ENCODE assay signal across 17 mouse cellular contexts in genomic region chr5:111049584-111049983, GRCm38 (mm10).
DNase-seq lines count a peak whose midpoint lies in the region; ATAC-seq and TF ChIP-seq lines count a peak whose summit lies in the region.
"Had no signal": no experiment of that assay in that cellular context is flagged by ENCODE, and none has a peak within 500 bp of the region (broad histone marks: within the 10 kb centered on the region; RNA-seq: fewer than 3 reads in every experiment).

No protein-coding gene starts in this region.

- TF ChIP-seq POLR2A in MEL (IDR thresholded peaks at IDR 0.05; ENCODE audit: control insufficient read depth in 1 of 2, insufficient read depth in 1 of 2, low read depth in 1 of 2, low read length in 2 of 2, poor library complexity in 1 of 2), result no peak

- WGBS in forebrain, embryonic 13.5 days, result 90% methylated on average over 4 of the region's 4 CpGs
- 91% methylated on average over 4 of the region's 4 CpGs for WGBS in forebrain, embryonic 14.5 days
- WGBS in lung, embryonic 14.5 days, result 81% methylated on average over 4 of the region's 4 CpGs

- no peak for ATAC-seq in forebrain, embryonic 13.5 days
- no peak for ATAC-seq in forebrain, embryonic 14.5 days
- no peak for ATAC-seq in lung, embryonic 14.5 days (ENCODE audit: insufficient read depth)
- ATAC-seq in megakaryocyte progenitor cell, adult 5-6 weeks (replicated peaks; ENCODE audit: poor library complexity), result peak; percentile 44
- ATAC-seq: intestine, embryonic 16.5 days had no signal

- TF ChIP-seq EP300 in MEL (IDR thresholded peaks at IDR 0.05; ENCODE audit: low read depth in 1 of 2, low read length in 2 of 2), result no peak

- DNase-seq in forebrain, embryonic 14.5 days (ENCODE audit: low spot score), result no peak
- DNase-seq in lung, embryonic 14.5 days, result no peak
- DNase-seq in lung, postnatal 36 days, result no peak
- peak; percentile 8 for DNase-seq in MEL (ENCODE audit: low read depth, low spot score)
- no peak for DNase-seq in kidney, adult 11 months
- no peak for DNase-seq in spleen, postnatal 14 days (ENCODE audit: low spot score in 2 of 2)
- DNase-seq: adrenal gland, adult 2 months; kidney, postnatal 36 days; liver, embryonic 13.5 days had no signal

- H3K79me2 ChIP-seq in MEL (ENCODE audit: control insufficient read depth, insufficient read depth, low read length, poor library complexity), result no peaks in the 10 kb centered on the region

- 0 out of 2 replicates have a peak overlapping the region, but pooled peaks have one; percentile 32 for H3K27ac ChIP-seq in forebrain, embryonic 13.5 days
- no peak overlapping the region; the same call in 1 of the 2 replicates for H3K27ac ChIP-seq in forebrain, embryonic 14.5 days (ENCODE audit: low read depth, low read length)
- H3K27ac ChIP-seq in lung, embryonic 14.5 days (ENCODE audit: low read depth), result peak overlapping the region; percentile 12; the same call in 1 of the 2 replicates
- no peak overlapping the region for H3K27ac ChIP-seq in MEL (ENCODE audit: control insufficient read depth, low read depth, low read length)
- H3K27ac ChIP-seq: embryonic facial prominence, embryonic 12.5 days; heart, embryonic 10.5 days; liver, embryonic 13.5 days; midbrain, embryonic 10.5 days; stomach, postnatal 0 days had no signal

- no peaks in the 10 kb centered on the region for H3K9me3 ChIP-seq in forebrain, embryonic 13.5 days (replicated peaks)
- H3K9me3 ChIP-seq in forebrain, embryonic 14.5 days (replicated peaks; ENCODE audit: control insufficient read depth, low read length), result no peaks in the 10 kb centered on the region
- no peaks in the 10 kb centered on the region for H3K9me3 ChIP-seq in lung, embryonic 14.5 days (ENCODE audit: low read depth, low read length)
- no peaks in the 10 kb centered on the region for H3K9me3 ChIP-seq in MEL (replicated peaks; ENCODE audit: insufficient read depth, low read length)
- H3K9me3 ChIP-seq: embryonic facial prominence, embryonic 12.5 days; G1E; heart, embryonic 10.5 days; liver, embryonic 13.5 days; midbrain, embryonic 10.5 days had no signal

- TF ChIP-seq CTCF in lung, embryonic 14.5 days (IDR thresholded peaks at IDR 0.05; ENCODE audit: low read depth), result no peak
- TF ChIP-seq CTCF in MEL (IDR thresholded peaks at IDR 0.05 in 2 of 3, conservative IDR thresholded peaks at IDR 0.05 in 1 of 3; ENCODE audit: control insufficient read depth in 1 of 3, insufficient read depth in 1 of 3, low read depth in 2 of 3, low read length in 3 of 3, poor library complexity in 1 of 3, severe bottlenecking in 1 of 3), result no peak

- H3K36me3 ChIP-seq in forebrain, embryonic 13.5 days (ENCODE audit: poor library complexity, severe bottlenecking), result no peaks in the 10 kb centered on the region
- H3K36me3 ChIP-seq in forebrain, embryonic 14.5 days (ENCODE audit: control insufficient read depth, insufficient read depth, low read length), result no peaks in the 10 kb centered on the region
- H3K36me3 ChIP-seq in lung, embryonic 14.5 days (ENCODE audit: insufficient read depth), result no peaks in the 10 kb centered on the region
- H3K36me3 ChIP-seq in MEL (ENCODE audit: control insufficient read depth in 1 of 2, insufficient read depth in 2 of 2, low read length in 2 of 2), result no peaks in the 10 kb centered on the region
- H3K36me3 ChIP-seq: embryonic facial prominence, embryonic 12.5 days; G1E; heart, embryonic 10.5 days; liver, embryonic 13.5 days; midbrain, embryonic 10.5 days had no signal

- H3K9ac ChIP-seq in forebrain, embryonic 13.5 days, result no peak overlapping the region
- H3K9ac ChIP-seq in forebrain, embryonic 14.5 days (ENCODE audit: low read length), result no peak overlapping the region
- H3K9ac ChIP-seq in lung, embryonic 14.5 days, result no peak overlapping the region
- no peak overlapping the region for H3K9ac ChIP-seq in MEL (ENCODE audit: control insufficient read depth, low read depth, low read length, poor library complexity, severe bottlenecking)
- H3K9ac ChIP-seq: embryonic facial prominence, embryonic 12.5 days; liver, embryonic 13.5 days had no signal

- H3K4me1 ChIP-seq in forebrain, embryonic 13.5 days, result peaks cover 73% of the 10 kb centered on the region
- H3K4me1 ChIP-seq in forebrain, embryonic 14.5 days (ENCODE audit: control insufficient read depth, insufficient read depth, low read length), result peaks cover 50% of the 10 kb centered on the region
- peaks cover 18% of the 10 kb centered on the region for H3K4me1 ChIP-seq in lung, embryonic 14.5 days (ENCODE audit: insufficient read depth)
- no peaks in the 10 kb centered on the region for H3K4me1 ChIP-seq in MEL (ENCODE audit: control insufficient read depth in 1 of 2, insufficient read depth in 2 of 2, low read length in 2 of 2)
- H3K4me1 ChIP-seq: liver, embryonic 13.5 days had no signal

- H3K27me3 ChIP-seq in forebrain, embryonic 13.5 days, result no peaks in the 10 kb centered on the region
- no peaks in the 10 kb centered on the region for H3K27me3 ChIP-seq in forebrain, embryonic 14.5 days (replicated peaks; ENCODE audit: control insufficient read depth, insufficient read depth, low read length)
- H3K27me3 ChIP-seq in lung, embryonic 14.5 days (ENCODE audit: insufficient read depth, low read length), result no peaks in the 10 kb centered on the region
- H3K27me3 ChIP-seq in MEL (ENCODE audit: control insufficient read depth in 1 of 2, insufficient read depth in 2 of 2, low read length in 2 of 2), result no peaks in the 10 kb centered on the region
- H3K27me3 ChIP-seq: embryonic facial prominence, embryonic 12.5 days; liver, embryonic 13.5 days had no signal

- no peak overlapping the region for H3K4me2 ChIP-seq in forebrain, embryonic 13.5 days
- H3K4me2 ChIP-seq in forebrain, embryonic 14.5 days (ENCODE audit: low read length), result no peak overlapping the region
- H3K4me2 ChIP-seq in lung, embryonic 14.5 days, result no peak overlapping the region
- H3K4me2 ChIP-seq: embryonic facial prominence, embryonic 12.5 days; liver, embryonic 13.5 days had no signal

- no peak for TF ChIP-seq RAD21 in MEL (IDR thresholded peaks at IDR 0.05; ENCODE audit: low read depth, low read length)

- H3K4me3 ChIP-seq in forebrain, embryonic 13.5 days, result no peak overlapping the region
- H3K4me3 ChIP-seq in forebrain, embryonic 14.5 days (ENCODE audit: low read depth, low read length), result no peak overlapping the region
- H3K4me3 ChIP-seq in lung, embryonic 14.5 days (ENCODE audit: low read depth, low read length), result no peak overlapping the region
- H3K4me3 ChIP-seq in MEL (ENCODE audit: control insufficient read depth in 1 of 2, insufficient read depth in 1 of 2, low read depth in 2 of 2, low read length in 2 of 2), result no peak overlapping the region
- H3K4me3 ChIP-seq: embryonic facial prominence, embryonic 12.5 days; heart, embryonic 10.5 days; liver, embryonic 13.5 days; midbrain, embryonic 10.5 days had no signal

TF ChIP-seq in MEL, 35 proteins besides CTCF, POLR2A, EP300 and RAD21:
- TF ChIP-seq TCF12 (IDR thresholded peaks at IDR 0.05; ENCODE audit: low read depth, low read length), result no peak
- no peak for TF ChIP-seq USF1 (IDR thresholded peaks at IDR 0.05; ENCODE audit: low read depth, low read length)
- TF ChIP-seq ETS1 (IDR thresholded peaks at IDR 0.05; ENCODE audit: low read depth, low read length), result no peak
- no peak for TF ChIP-seq MXI1 (IDR thresholded peaks at IDR 0.05; ENCODE audit: low read depth, low read length)
- no peak for TF ChIP-seq MAZ (IDR thresholded peaks at IDR 0.05; ENCODE audit: low read depth, low read length)
- no peak for TF ChIP-seq ZC3H11A (IDR thresholded peaks at IDR 0.05; ENCODE audit: low read depth, low read length)
- no peak for TF ChIP-seq MAX (IDR thresholded peaks at IDR 0.05; ENCODE audit: low read length)
- TF ChIP-seq KAT2A (conservative IDR thresholded peaks at IDR 0.05; ENCODE audit: low read depth, low read length), result no peak
- TF ChIP-seq ELF1 (IDR thresholded peaks at IDR 0.05; ENCODE audit: low read depth, low read length), result no peak
- TF ChIP-seq MAFK (IDR thresholded peaks at IDR 0.05; ENCODE audit: borderline replicate concordance, low read depth, low read length), result no peak
- TF ChIP-seq SIN3A (IDR thresholded peaks at IDR 0.05; ENCODE audit: low read length), result no peak
- TF ChIP-seq CHD2 (IDR thresholded peaks at IDR 0.05; ENCODE audit: low read length), result no peak
- TF ChIP-seq SMC3 (IDR thresholded peaks at IDR 0.05; ENCODE audit: low read depth, low read length), result no peak
- no peak for TF ChIP-seq NRF1 (IDR thresholded peaks at IDR 0.05; ENCODE audit: insufficient read depth, low read depth, low read length, poor library complexity, severe bottlenecking)
- TF ChIP-seq HCFC1 (IDR thresholded peaks at IDR 0.05; ENCODE audit: low read depth, low read length), result no peak
- no peak for TF ChIP-seq JUND (IDR thresholded peaks at IDR 0.05; ENCODE audit: low read depth, low read length)
- no peak for TF ChIP-seq BHLHE40 (IDR thresholded peaks at IDR 0.05; ENCODE audit: borderline replicate concordance, low read depth, low read length)
- no peak for TF ChIP-seq NELFE (IDR thresholded peaks at IDR 0.05; ENCODE audit: low read depth, low read length)
- TF ChIP-seq TBP (IDR thresholded peaks at IDR 0.05; ENCODE audit: low read depth, low read length), result no peak
- TF ChIP-seq POLR2AphosphoS5 (IDR thresholded peaks at IDR 0.05; ENCODE audit: borderline replicate concordance, low read depth, low read length), result no peak
TF ChIP-seq in MEL: peak in this region for 0.

Comparison
In these comparisons a context has a peak if more than half of its experiments do, and no peak if none do; other contexts are left out.
1. H3K27ac ChIP-seq: peak in forebrain, embryonic 13.5 days (single experiment) and lung, embryonic 14.5 days (single experiment); none in forebrain, embryonic 14.5 days (single experiment) and MEL (single experiment).